Comparison of ENCODE assay signal across 7 mouse cellular contexts in the genomic region with DNA sequence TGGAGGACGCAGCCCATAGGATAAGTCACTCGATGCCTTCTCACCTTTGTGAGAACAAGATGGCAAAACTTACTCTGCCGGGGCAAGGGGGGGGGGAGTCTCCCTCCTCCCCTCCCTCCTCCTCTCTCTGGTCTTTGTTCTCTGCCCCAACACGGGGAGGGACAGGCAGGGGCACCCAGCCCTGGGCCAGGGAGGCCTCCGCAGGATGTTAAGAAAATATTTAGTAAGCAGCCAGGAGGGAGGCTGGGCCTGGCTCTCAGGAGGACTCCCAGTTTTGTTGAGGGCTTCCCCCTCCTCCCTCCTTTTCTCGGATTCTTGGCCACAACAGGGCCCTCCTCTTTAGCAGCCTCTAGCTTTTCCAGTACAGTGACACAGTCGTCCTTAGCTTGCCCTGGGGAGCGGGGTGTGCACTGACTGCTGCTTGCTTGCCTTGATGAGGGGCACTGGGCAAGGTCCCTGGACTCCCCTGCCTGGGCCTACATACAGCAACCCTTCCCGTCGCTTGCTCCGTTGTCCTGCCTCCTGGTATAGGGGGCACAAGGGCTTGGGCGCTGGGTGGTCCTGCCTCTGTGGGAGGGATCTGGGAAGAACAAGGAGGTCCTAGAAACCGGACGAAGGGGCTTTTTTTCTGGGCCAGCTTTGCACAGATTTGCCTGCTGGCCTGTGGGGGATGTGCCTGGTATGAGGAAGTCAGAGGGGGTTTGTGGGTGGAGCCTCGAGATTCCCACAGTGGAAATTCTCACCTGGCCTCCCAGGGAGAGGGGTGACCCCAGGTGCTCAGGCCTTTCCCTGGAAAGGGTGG. TPM values are rescaled to one million over a fixed set of nuclear protein-coding genes. Genes with fewer than 3 reads are reported as not detected.
A peak's percentile ranks its signal among the peaks of the same experiment; 100 is the strongest.
DNase-seq lines count a peak whose midpoint lies in the region; ATAC-seq and TF ChIP-seq lines count a peak whose summit lies in the region.

No protein-coding gene starts in this region.

- peak overlapping the region; percentile 90 for H3K4me3 ChIP-seq in testis, adult 2 months (ENCODE audit: control insufficient read depth, low read depth, low read length)
- H3K4me3 ChIP-seq in cortical plate, adult 2 months (ENCODE audit: insufficient read depth, low read length): peak overlapping the region; percentile 86
- H3K4me3 ChIP-seq in heart, embryonic 15.5 days: peak overlapping the region; percentile 76
- peak overlapping the region; percentile 99 for H3K4me3 ChIP-seq in midbrain, embryonic 11.5 days (ENCODE audit: low read depth, low read length)

- H3K9ac ChIP-seq in heart, embryonic 15.5 days: peak overlapping the region; percentile 82
- H3K9ac ChIP-seq in midbrain, embryonic 11.5 days (ENCODE audit: low read length): peak overlapping the region; percentile 100

- no peak for DNase-seq in testis, postnatal 10 days (ENCODE audit: low spot score)
- DNase-seq in kidney, postnatal 14 days: peak; percentile 87
- peak; percentile 93 for DNase-seq in midbrain, embryonic 11.5 days (ENCODE audit: low spot score, missing footprints)

- H3K4me1 ChIP-seq in testis, adult 2 months (ENCODE audit: control insufficient read depth, insufficient read depth, low read length): peaks cover 40% of the 10 kb centered on the region
- no peaks in the 10 kb centered on the region; the same call in 1 of the 2 replicates for H3K4me1 ChIP-seq in cortical plate, adult 2 months (ENCODE audit: control insufficient read depth, insufficient read depth, low read length)
- H3K4me1 ChIP-seq in heart, embryonic 15.5 days (replicated peaks): peaks cover 66% of the 10 kb centered on the region
- peaks cover 48% of the 10 kb centered on the region for H3K4me1 ChIP-seq in midbrain, embryonic 11.5 days (ENCODE audit: control insufficient read depth, insufficient read depth, low read length)

- H3K4me2 ChIP-seq in heart, embryonic 15.5 days: peak overlapping the region; percentile 80
- H3K4me2 ChIP-seq in midbrain, embryonic 11.5 days: peak overlapping the region; percentile 99

- no peak for TF ChIP-seq POLR2A in testis, adult 2 months (IDR thresholded peaks at IDR 0.05; ENCODE audit: control insufficient read depth, low read depth, low read length)
- no peak for TF ChIP-seq POLR2A in cortical plate, adult 2 months (IDR thresholded peaks at IDR 0.05; ENCODE audit: extremely low read depth, insufficient read depth, low read length)

- H3K36me3 ChIP-seq in testis, adult 2 months (ENCODE audit: control insufficient read depth, insufficient read depth, low read length): no peaks in the 10 kb centered on the region
- H3K36me3 ChIP-seq in heart, embryonic 15.5 days: peaks cover 50% of the 10 kb centered on the region
- peaks cover 55% of the 10 kb centered on the region for H3K36me3 ChIP-seq in midbrain, embryonic 11.5 days (ENCODE audit: control insufficient read depth, insufficient read depth, low read length)

- no peak for TF ChIP-seq CTCF in testis, adult 2 months (IDR thresholded peaks at IDR 0.05; ENCODE audit: control insufficient read depth, insufficient read depth, insufficient replicate concordance, low read depth, low read length)
- TF ChIP-seq CTCF in cortical plate, adult 2 months (IDR thresholded peaks at IDR 0.05; ENCODE audit: extremely low read depth, insufficient read depth, low read length): no peak

- H3K9me3 ChIP-seq in heart, embryonic 15.5 days (replicated peaks): no peaks in the 10 kb centered on the region
- no peaks in the 10 kb centered on the region for H3K9me3 ChIP-seq in midbrain, embryonic 11.5 days (ENCODE audit: control insufficient read depth, low read length)

- WGBS in heart, embryonic 15.5 days: 8% methylated on average over 15 of the region's 15 CpGs
- 10% methylated on average over 14 of the region's 15 CpGs for WGBS in midbrain, embryonic 11.5 days

- peak overlapping the region; percentile 66 for H3K27ac ChIP-seq in testis, adult 2 months (ENCODE audit: control insufficient read depth, insufficient read depth, low read depth, low read length)
- H3K27ac ChIP-seq in cortical plate, adult 2 months (ENCODE audit: insufficient read depth, low read length): peak overlapping the region; percentile 97
- H3K27ac ChIP-seq in heart, embryonic 15.5 days: peak overlapping the region; percentile 100
- H3K27ac ChIP-seq in midbrain, embryonic 11.5 days (ENCODE audit: low read depth, low read length): peak overlapping the region; percentile 99

- ATAC-seq in heart, embryonic 15.5 days (replicated peaks; ENCODE audit: insufficient number of reproducible peaks, insufficient read depth, low FRiP score, low read depth): no peak
- no peak for ATAC-seq in midbrain, embryonic 11.5 days (ENCODE audit: low FRiP score)
- ATAC-seq in megakaryocyte-erythroid progenitor cell, adult 5-6 weeks (replicated peaks; ENCODE audit: low FRiP score, low TSS enrichment, poor library complexity, severe bottlenecking): no peak

- no peaks in the 10 kb centered on the region for H3K27me3 ChIP-seq in testis, adult 2 months (ENCODE audit: control insufficient read depth, insufficient read depth, low read length)
- no peaks in the 10 kb centered on the region for H3K27me3 ChIP-seq in heart, embryonic 15.5 days
- H3K27me3 ChIP-seq in midbrain, embryonic 11.5 days (ENCODE audit: control insufficient read depth, insufficient read depth, low read length): no peaks in the 10 kb centered on the region

RNA-seq across cellular contexts. Expression of gene Midn, which starts 4.2 kb away (rescaled TPM):
- polyA plus RNA-seq in testis, adult 2 months (2012; rRNA removed): 70.1 and 79.2 TPM in 2 replicates
- polyA plus RNA-seq in cortical plate, adult 2 months (2012; rRNA removed): 26.6 and 33.8 TPM in 2 replicates
- polyA plus RNA-seq in heart, embryonic 15.5 days (2015; fragmentation: Nextera tagmentation; extraction: Ambion mirVana): 11.6 and 16.8 TPM in 2 replicates
- 66.0 and 71.3 TPM in 2 replicates for polyA plus RNA-seq in midbrain, embryonic 11.5 days (2014; fragmentation: Nextera tagmentation; extraction: Ambion mirVana)
- total RNA-seq in megakaryocyte-erythroid progenitor cell, adult 5-6 weeks (2014; fragmentation: Nextera tagmentation): 30.9 and 34.0 TPM in 2 replicates
- 9.4 and 10.5 TPM in 2 replicates for total RNA-seq in megakaryocyte-erythroid progenitor cell, adult 5-6 weeks (2017)

RNA-seq across cellular contexts. Expression of gene Cbarp, which starts 11.6 kb away (rescaled TPM):
- polyA plus RNA-seq in testis, adult 2 months (2012; rRNA removed): 3.8 and 5.1 TPM in 2 replicates
- polyA plus RNA-seq in cortical plate, adult 2 months (2012; rRNA removed): 274 and 285 TPM in 2 replicates
- 1.7 and 2.9 TPM in 2 replicates for polyA plus RNA-seq in heart, embryonic 15.5 days (2015; fragmentation: Nextera tagmentation; extraction: Ambion mirVana)
- 11.1 and 11.8 TPM in 2 replicates for polyA plus RNA-seq in midbrain, embryonic 11.5 days (2014; fragmentation: Nextera tagmentation; extraction: Ambion mirVana)
- total RNA-seq in megakaryocyte-erythroid progenitor cell, adult 5-6 weeks (2014; fragmentation: Nextera tagmentation): 5.2 and 10.5 TPM in 2 replicates
- total RNA-seq in megakaryocyte-erythroid progenitor cell, adult 5-6 weeks (2017): 3.7 TPM in 1 of 2 replicates, not detected in the other

RNA-seq across cellular contexts. Expression of gene Cirbp, which starts 13.5 kb away (rescaled TPM):
- polyA plus RNA-seq in testis, adult 2 months (2012; rRNA removed): 105 and 127 TPM in 2 replicates
- polyA plus RNA-seq in cortical plate, adult 2 months (2012; rRNA removed): 150 and 180 TPM in 2 replicates
- polyA plus RNA-seq in heart, embryonic 15.5 days (2015; fragmentation: Nextera tagmentation; extraction: Ambion mirVana): 86.7 and 90.2 TPM in 2 replicates
- 81.5 and 87.1 TPM in 2 replicates for polyA plus RNA-seq in midbrain, embryonic 11.5 days (2014; fragmentation: Nextera tagmentation; extraction: Ambion mirVana)
- total RNA-seq in megakaryocyte-erythroid progenitor cell, adult 5-6 weeks (2014; fragmentation: Nextera tagmentation): 31.5 and 44.0 TPM in 2 replicates
- total RNA-seq in megakaryocyte-erythroid progenitor cell, adult 5-6 weeks (2017): 30.8 and 73.1 TPM in 2 replicates

RNA-seq across cellular contexts. Expression of gene Atp5d, which starts 13.8 kb away (rescaled TPM):
- 241 and 347 TPM in 2 replicates for polyA plus RNA-seq in testis, adult 2 months (2012; rRNA removed)
- 620 and 641 TPM in 2 replicates for polyA plus RNA-seq in cortical plate, adult 2 months (2012; rRNA removed)
- 861 and 962 TPM in 2 replicates for polyA plus RNA-seq in heart, embryonic 15.5 days (2015; fragmentation: Nextera tagmentation; extraction: Ambion mirVana)
- polyA plus RNA-seq in midbrain, embryonic 11.5 days (2014; fragmentation: Nextera tagmentation; extraction: Ambion mirVana): 329 and 355 TPM in 2 replicates
- 282 and 325 TPM in 2 replicates for total RNA-seq in megakaryocyte-erythroid progenitor cell, adult 5-6 weeks (2014; fragmentation: Nextera tagmentation)
- total RNA-seq in megakaryocyte-erythroid progenitor cell, adult 5-6 weeks (2017): 29.3 and 49.3 TPM in 2 replicates

RNA-seq across cellular contexts. Expression of gene 1600002K03Rik, which starts 20.5 kb away (rescaled TPM):
- polyA plus RNA-seq in testis, adult 2 months (2012; rRNA removed): 7.4 and 7.9 TPM in 2 replicates
- polyA plus RNA-seq in cortical plate, adult 2 months (2012; rRNA removed): 13.1 and 13.9 TPM in 2 replicates
- 7.7 and 9.1 TPM in 2 replicates for polyA plus RNA-seq in heart, embryonic 15.5 days (2015; fragmentation: Nextera tagmentation; extraction: Ambion mirVana)
- polyA plus RNA-seq in midbrain, embryonic 11.5 days (2014; fragmentation: Nextera tagmentation; extraction: Ambion mirVana): 8.0 and 8.7 TPM in 2 replicates
- 14.2 and 22.9 TPM in 2 replicates for total RNA-seq in megakaryocyte-erythroid progenitor cell, adult 5-6 weeks (2014; fragmentation: Nextera tagmentation)
- total RNA-seq in megakaryocyte-erythroid progenitor cell, adult 5-6 weeks (2017): 25.4 and 27.8 TPM in 2 replicates

Comparison
In these comparisons a context has a peak if more than half of its experiments do, and no peak if none do; other contexts are left out.
1. RNA of gene Cbarp, which starts 11.6 kb away (polyA plus RNA-seq): 274 to 285 TPM in cortical plate, adult 2 months; 11.1 to 11.8 TPM in midbrain, embryonic 11.5 days, 3.8 to 5.1 TPM in testis, adult 2 months and 1.7 to 2.9 TPM in heart, embryonic 15.5 days; every median in the first group is over 10 times any median in the second.
2. Peak in every context shown above with its lines, with median percentiles within 50 percentile points of each other: H3K27ac ChIP-seq and H3K4me3 ChIP-seq.